Mouse (Mus musculus): ENCODE measurements around the gene Wtap. TPM values are rescaled to one million over a fixed set of nuclear protein-coding genes. Genes with fewer than 3 reads are reported as not detected.
"Not testable (repeated sequence)": the region's sequence is repeated elsewhere in the genome, so short reads cannot be mapped to it uniquely, and the experiment has no call there.

Gene Wtap
- 134 and 139 TPM in 2 replicates for polyA plus RNA-seq (2015; fragmentation: Nextera tagmentation; extraction: Ambion mirVana)

DNA sequence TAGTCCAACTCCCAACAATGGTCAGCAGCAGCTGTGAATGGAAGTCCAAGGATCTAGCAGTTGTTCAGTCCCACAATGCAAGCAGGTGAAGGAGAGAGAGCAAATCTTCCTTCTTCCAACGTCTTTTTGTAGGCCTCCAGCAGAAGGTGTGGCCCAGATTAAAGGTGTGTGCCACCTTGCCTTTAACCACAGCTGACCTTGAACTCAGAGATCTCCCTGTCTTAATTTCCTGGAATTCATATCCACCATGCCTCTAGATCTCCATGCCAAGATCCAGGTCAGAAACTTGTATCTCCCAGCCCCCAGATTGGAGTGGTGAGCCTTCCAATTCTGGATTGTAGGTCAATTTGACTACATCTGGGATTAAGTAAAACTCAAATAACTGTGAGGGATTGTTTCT is at the start of gene Wtap:
Gene Wtap, minus strand, starts transcription at position 101 of the 400 bp plus-strand sequence.
- Histone ChIP-seq H3K9ac (peak within 1 kb of the TSS; percentile 100), H3K27ac (peak within 1 kb of the TSS; percentile 99), H3K36me3 (no peaks in the 10 kb centered on the region), H3K9me3 (replicated peaks) (no peaks in the 10 kb centered on the region), H3K4me1 (peaks cover 12% of the 10 kb centered on the region), H3K4me2 (peak within 1 kb of the TSS; percentile 76), H3K4me3 (replicated peaks) (peak within 1 kb of the TSS; percentile 93), H3K27me3 (no peaks in the 10 kb centered on the region)
- no peak for ATAC-seq (replicated peaks; ENCODE audit: low FRiP score)
- WGBS, result 75% methylated on average over 1 of the region's 1 CpGs

DNA sequence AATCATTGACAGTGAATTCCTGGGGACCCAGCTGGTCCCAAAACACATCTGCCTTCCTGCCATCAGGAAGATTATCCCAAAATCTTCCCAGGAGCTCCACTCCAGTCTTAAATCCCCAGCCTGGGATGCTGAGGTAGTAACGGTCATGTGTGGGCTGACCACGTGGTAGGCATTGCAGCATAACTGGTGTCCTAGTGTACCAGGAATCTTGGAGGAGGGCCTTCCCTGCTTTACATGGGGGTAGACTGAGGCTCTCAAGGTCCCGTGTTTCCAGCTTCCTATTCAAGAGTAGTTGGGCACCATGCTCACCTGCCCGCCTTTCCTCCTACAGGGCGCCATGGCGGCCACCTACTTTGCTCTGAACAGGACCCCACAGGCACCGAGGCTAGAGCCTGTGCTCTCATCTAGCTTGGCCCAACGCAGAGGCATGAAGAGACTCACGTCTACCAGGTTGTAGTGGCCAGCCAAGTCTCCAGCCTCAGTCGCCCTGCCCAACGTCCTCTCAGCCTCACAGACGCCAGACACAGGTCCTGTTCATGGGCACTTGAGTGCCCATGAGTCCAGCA is 42.7 kb upstream of the Wtap start:
- not testable (repeated sequence) for H3K9me3 ChIP-seq (replicated peaks); H3K27ac ChIP-seq; H3K27me3 ChIP-seq; H3K9ac ChIP-seq; ATAC-seq (replicated peaks; ENCODE audit: low FRiP score); H3K4me2 ChIP-seq; H3K4me3 ChIP-seq (replicated peaks); H3K36me3 ChIP-seq; H3K4me1 ChIP-seq
- 91% methylated on average over 4 of the region's 12 CpGs for WGBS

DNA sequence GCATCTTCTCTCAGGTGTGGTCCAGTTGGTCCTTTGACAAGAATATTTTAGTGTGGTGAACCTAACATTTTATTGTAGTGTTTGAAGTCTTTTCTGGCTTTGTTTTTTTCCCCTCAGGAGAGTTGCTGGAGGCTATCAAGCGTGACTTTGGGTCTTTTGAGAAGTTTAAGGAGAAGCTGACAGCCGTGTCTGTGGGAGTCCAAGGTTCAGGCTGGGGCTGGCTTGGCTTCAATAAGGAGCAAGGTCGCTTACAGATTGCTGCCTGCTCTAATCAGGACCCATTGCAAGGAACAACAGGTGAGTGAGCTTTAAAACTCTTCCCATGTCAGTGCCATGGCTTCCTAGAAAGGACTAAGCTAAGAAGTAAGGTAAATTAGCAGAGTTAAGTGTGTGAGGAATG is 19.3 kb upstream of the Wtap start:
- H3K36me3 ChIP-seq, result peaks cover 62% of the 10 kb centered on the region
- H3K27me3 ChIP-seq, result no peaks in the 10 kb centered on the region
- H3K4me3 ChIP-seq (replicated peaks), result no peak overlapping the region
- H3K9ac ChIP-seq, result no peak overlapping the region
- 60% methylated on average over 3 of the region's 3 CpGs for WGBS
- H3K9me3 ChIP-seq (replicated peaks), result no peaks in the 10 kb centered on the region
- peaks cover 11% of the 10 kb centered on the region for H3K4me1 ChIP-seq
- no peak for ATAC-seq (replicated peaks; ENCODE audit: low FRiP score)
- no peak overlapping the region for H3K4me2 ChIP-seq
- no peak overlapping the region for H3K27ac ChIP-seq

DNA sequence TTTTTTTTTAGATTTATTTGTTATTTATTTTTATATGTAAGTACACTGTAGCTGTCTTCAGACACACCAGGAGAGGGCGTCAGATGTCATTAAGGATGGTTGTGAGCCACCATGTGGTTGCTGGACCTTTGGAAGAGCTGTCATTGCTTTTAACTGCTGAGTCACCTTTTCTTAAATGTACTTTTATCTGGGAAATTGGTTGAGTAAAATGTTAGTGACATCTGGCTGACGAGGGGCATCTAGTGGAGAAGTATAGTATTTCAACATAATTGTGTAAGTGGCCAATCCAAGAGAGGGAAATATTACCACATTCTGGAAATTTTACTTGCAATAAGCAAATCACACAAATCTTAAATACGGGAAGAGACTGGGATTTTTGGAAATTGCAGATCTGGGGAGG is 15.9 kb upstream of the Wtap start:
- Histone ChIP-seq H3K27me3 (no peaks in the 10 kb centered on the region), H3K4me2 (no peak overlapping the region), H3K4me3 (replicated peaks) (no peak overlapping the region), H3K9ac (no peak overlapping the region), H3K27ac (no peak overlapping the region), H3K9me3 (replicated peaks) (no peaks in the 10 kb centered on the region), H3K4me1 (peaks cover 16% of the 10 kb centered on the region), H3K36me3 (peaks cover 46% of the 10 kb centered on the region)
- no peak for ATAC-seq (replicated peaks; ENCODE audit: low FRiP score)
- WGBS, result 35% methylated on average over 3 of the region's 3 CpGs

DNA sequence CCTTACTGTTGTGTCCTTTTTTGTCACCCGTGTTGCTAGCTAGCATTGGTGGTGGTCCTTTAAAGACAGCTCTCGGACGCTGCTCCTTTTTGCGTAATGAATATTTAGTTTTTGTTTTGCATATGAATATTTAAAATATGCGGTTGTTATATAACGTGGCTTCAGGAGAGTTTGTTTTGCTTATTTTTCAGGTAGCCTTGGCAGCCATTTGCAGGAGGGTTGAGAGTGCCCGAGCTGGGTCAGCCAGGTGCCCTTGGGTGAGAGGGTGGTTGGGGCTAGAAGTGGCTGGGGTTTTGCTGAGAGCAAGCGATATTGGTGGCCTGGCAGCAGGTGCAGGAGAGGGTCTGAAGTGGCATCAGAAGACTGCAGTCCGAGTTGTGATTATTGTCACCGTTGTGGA is 14.6 kb upstream of the Wtap start:
- Histone ChIP-seq H3K9ac (peak overlapping the region; percentile 83), H3K27ac (peak overlapping the region; percentile 96), H3K36me3 (peaks cover 32% of the 10 kb centered on the region), H3K4me3 (replicated peaks) (peak overlapping the region; percentile 96), H3K9me3 (replicated peaks) (no peaks in the 10 kb centered on the region), H3K4me2 (peak overlapping the region; percentile 84), H3K4me1 (peaks cover 16% of the 10 kb centered on the region), H3K27me3 (no peaks in the 10 kb centered on the region)
- ATAC-seq (replicated peaks; ENCODE audit: low FRiP score), result 0 out of 2 replicates have a peak, but pooled peaks have one; percentile 1
- 3% methylated on average over 10 of the region's 10 CpGs for WGBS

DNA sequence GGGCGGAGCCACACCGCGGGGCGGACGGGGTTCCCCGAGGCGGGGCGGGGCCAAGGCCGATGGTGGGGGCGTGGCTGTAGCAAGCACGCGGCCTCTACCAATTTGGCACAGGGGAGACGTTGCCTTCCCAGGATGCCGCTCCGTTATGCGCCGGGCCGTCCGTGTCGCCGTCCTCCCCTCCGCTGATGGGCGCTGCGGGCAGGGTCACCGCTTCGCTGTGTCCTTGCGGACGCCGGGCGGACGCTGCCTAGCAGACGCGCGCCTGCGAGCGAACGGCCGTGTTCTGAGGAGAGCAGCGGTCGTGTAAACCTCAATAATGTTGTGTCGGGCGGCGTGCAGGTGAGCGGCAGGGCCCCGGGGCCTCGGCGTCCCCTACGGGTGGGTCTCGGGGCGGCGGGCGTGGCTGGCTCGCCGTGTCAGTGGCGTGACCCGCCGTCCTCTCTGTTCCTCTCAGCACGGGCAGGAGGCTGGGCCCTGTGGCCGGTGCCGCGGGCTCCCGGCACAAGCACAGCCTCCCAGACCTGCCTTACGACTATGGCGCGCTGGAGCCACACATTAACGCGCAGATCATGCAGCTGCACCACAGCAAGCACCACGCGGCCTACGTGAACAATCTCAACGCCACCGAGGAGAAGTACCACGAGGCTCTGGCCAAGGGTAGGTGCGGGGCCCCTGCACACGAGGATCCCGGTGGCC is 13.9 kb upstream of the Wtap start:
- H3K4me1 ChIP-seq, result peaks cover 16% of the 10 kb centered on the region
- no peaks in the 10 kb centered on the region for H3K27me3 ChIP-seq
- no peaks in the 10 kb centered on the region for H3K9me3 ChIP-seq (replicated peaks)
- H3K36me3 ChIP-seq, result peaks cover 26% of the 10 kb centered on the region
- ATAC-seq (replicated peaks; ENCODE audit: low FRiP score), result peak; percentile 99
- peak overlapping the region; percentile 96 for H3K4me3 ChIP-seq (replicated peaks)
- peak overlapping the region; percentile 96 for H3K27ac ChIP-seq
- H3K4me2 ChIP-seq, result peak overlapping the region; percentile 84
- under 1% methylated on average over 67 of the region's 76 CpGs for WGBS
- H3K9ac ChIP-seq, result peak overlapping the region; percentile 83

DNA sequence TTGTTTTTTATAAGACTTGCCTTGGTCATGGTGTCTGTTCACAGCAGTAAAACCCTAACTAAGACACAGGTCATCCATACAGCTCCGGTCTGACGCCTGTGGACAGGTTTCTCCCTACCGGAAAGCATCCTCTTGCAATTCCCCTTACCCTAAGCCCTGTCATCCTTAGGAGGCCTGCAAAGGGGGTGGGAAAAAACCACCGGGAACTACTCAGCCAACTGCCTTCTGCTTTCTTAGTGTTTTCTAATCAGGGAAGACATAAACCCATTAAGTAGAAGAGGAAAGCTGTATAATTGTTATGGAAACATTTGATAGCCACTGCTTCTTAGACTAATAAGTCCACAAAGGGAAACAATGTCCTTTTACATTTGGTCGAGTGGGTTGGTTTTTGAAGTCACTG is 13.0 kb upstream of the Wtap start:
- Histone ChIP-seq H3K4me2 (peak overlapping the region; percentile 84), H3K36me3 (peaks cover 19% of the 10 kb centered on the region), H3K4me3 (replicated peaks) (peak overlapping the region; percentile 96), H3K9me3 (replicated peaks) (no peaks in the 10 kb centered on the region), H3K27me3 (no peaks in the 10 kb centered on the region), H3K9ac (peak overlapping the region; percentile 35; the same call in 1 of the 2 replicates), H3K27ac (peak overlapping the region; percentile 96), H3K4me1 (peaks cover 16% of the 10 kb centered on the region)
- WGBS, result 34% methylated on average over 5 of the region's 5 CpGs
- no peak for ATAC-seq (replicated peaks; ENCODE audit: low FRiP score)

DNA sequence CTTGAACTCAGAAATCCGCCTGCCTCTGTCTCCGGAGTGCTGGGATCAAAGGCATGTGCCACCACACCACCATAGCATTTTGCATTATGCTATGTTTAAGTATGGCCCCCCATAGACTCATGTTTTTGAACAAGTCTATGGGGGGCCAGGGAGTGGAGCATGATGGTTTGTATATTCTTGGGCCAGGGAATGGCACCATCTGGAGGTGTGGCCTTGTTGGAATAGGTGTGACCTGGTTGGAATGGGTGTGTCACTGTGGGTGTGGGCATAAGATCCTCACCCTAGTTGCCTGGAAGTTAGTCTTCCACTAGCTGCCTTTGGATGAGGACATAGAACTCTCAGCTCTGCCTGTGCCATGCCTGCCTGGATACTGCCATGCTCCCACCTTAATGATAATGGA is 12.6 kb upstream of the Wtap start, which contains the start of gene Sod2:
Gene Sod2, plus strand, starts transcription at position 301 of the 400 bp plus-strand sequence.
- peak within 1 kb of the TSS; percentile 96 for H3K27ac ChIP-seq
- WGBS, result 93% methylated on average over 2 of the region's 2 CpGs

DNA sequence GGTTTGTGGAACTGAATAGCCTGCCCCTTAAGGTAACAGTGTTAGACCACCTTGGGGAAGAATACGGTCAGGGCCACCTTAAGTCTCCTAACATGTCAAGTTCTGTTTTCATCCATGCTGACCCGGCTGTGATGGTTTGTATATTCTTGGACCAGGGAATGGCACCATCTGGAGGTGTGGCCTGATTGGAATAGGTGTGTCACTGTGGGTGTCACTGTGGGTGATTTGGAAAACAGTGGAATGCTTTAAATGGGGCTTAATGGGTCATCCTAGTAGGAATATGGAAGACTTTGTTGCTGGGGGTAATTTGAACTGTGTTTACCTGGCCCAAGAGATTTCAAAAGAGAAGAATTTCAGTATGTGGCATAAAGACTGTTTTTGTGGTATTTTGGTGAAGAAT is 10.5 kb upstream of the Wtap start:
- H3K9ac ChIP-seq; H3K36me3 ChIP-seq; H3K9me3 ChIP-seq (replicated peaks); H3K4me3 ChIP-seq (replicated peaks); H3K4me2 ChIP-seq; H3K27ac ChIP-seq; H3K27me3 ChIP-seq; ATAC-seq (replicated peaks; ENCODE audit: low FRiP score): not testable (repeated sequence)
- H3K4me1 ChIP-seq, result peaks cover 15% of the 10 kb centered on the region
- WGBS, result 77% methylated on average over 2 of the region's 2 CpGs

More for the DNA sequence above, 12.6 kb upstream of the Wtap start, which contains the start of gene Sod2:
- Histone ChIP-seq H3K9ac (peak within 1 kb of the TSS; percentile 35), H3K4me2 (peak within 1 kb of the TSS; percentile 84), H3K4me3 (replicated peaks) (peak within 1 kb of the TSS; percentile 96), H3K4me1 (peaks cover 16% of the 10 kb centered on the region), H3K36me3 (peaks cover 14% of the 10 kb centered on the region)
- not testable (repeated sequence) for H3K27me3 ChIP-seq; ATAC-seq (replicated peaks; ENCODE audit: low FRiP score); H3K9me3 ChIP-seq (replicated peaks)

DNA sequence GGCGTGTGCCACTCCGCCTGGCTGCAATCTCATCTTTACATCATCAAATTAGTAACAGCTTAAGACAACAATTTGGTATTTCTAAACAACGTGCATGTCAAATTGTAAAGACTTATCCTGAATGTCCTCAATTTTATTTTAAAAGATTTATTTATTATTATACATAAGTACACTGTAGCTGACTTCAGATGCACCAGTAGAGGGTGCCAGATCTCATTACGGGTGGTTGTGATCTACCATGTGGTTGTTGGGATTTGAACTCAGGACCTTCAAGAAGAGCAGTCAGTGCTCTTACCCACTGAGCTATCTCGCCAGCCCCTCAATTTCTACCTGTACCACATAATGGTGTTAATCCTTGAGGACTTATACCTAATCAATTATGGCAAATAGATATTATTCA is 8.3 kb upstream of the Wtap start:
- H3K4me2 ChIP-seq; H3K9ac ChIP-seq; H3K9me3 ChIP-seq (replicated peaks); H3K27me3 ChIP-seq; H3K4me3 ChIP-seq (replicated peaks); H3K27ac ChIP-seq; ATAC-seq (replicated peaks; ENCODE audit: low FRiP score); H3K36me3 ChIP-seq; H3K4me1 ChIP-seq: not testable (repeated sequence)
- WGBS, result 93% methylated on average over 5 of the region's 5 CpGs

DNA sequence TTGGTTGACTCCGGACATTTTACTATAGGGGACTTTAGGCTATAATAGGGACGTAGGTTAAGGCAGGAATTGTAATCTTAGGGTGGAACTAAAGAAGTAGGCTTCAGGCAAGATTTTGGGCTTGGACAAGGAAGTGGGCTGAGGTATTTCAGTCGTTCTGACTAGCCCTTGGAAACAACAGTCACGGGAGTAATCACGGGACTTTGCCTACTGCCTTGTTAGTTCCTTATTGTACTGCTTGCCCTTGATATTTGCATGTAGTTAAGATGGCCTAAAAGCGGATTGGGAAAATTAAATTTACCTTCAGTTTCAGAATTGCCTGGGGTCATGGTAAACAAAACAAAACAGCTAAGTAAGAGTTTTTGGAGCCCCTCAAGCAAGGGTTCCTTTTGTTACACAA is 5.1 kb upstream of the Wtap start:
- Histone ChIP-seq H3K4me3 (replicated peaks) (no peak overlapping the region), H3K9me3 (replicated peaks) (no peaks in the 10 kb centered on the region), H3K4me2 (no peak overlapping the region), H3K36me3 (no peaks in the 10 kb centered on the region), H3K27me3 (no peaks in the 10 kb centered on the region), H3K4me1 (no peaks in the 10 kb centered on the region), H3K27ac (no peak overlapping the region), H3K9ac (no peak overlapping the region)
- 81% methylated on average over 6 of the region's 6 CpGs for WGBS
- ATAC-seq (replicated peaks; ENCODE audit: low FRiP score), result no peak

DNA sequence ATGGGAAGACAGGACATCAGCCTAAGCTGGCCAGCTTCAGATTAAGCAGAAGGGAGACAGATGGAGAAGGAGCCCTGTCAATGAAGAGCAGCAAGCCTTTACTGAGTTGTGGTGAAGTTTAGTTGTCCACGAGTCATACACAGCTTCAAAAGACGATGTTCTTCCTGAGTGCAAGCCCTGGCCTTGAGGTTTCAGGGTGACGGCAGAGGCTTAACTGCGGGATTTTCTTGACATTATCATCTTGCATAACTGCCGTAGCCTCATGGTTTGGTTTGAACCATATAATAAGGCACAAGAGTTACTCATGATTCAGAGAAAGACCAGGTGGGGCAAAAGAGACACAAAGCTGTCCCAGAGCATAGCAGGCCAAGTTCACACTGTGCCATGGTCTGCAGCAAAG is 3.9 kb upstream of the Wtap start:
- Histone ChIP-seq H3K4me2 (no peak overlapping the region), H3K36me3 (no peaks in the 10 kb centered on the region), H3K27me3 (no peaks in the 10 kb centered on the region), H3K9ac (no peak overlapping the region), H3K4me3 (replicated peaks) (no peak overlapping the region), H3K27ac (no peak overlapping the region), H3K4me1 (no peaks in the 10 kb centered on the region), H3K9me3 (replicated peaks) (no peaks in the 10 kb centered on the region)
- WGBS, result 88% methylated on average over 5 of the region's 5 CpGs
- ATAC-seq (replicated peaks; ENCODE audit: low FRiP score), result no peak
